Mouse (Mus musculus) effector memory CD4-positive, alpha-beta T cell, adult 5 months (primary cell): ENCODE data around the gene Enc1. TPM values are rescaled to one million over a fixed set of nuclear protein-coding genes. Genes with fewer than 3 reads are reported as not detected.

Source experiments
- polyA plus RNA-seq: library from polyadenylated mRNA; unstranded; fragments of 100-300 nt; shearing (Covaris generic); gene quantifications from one replicate; pipeline ENCODE4 v1.2.1, GENCODE M21; 2017

Gene Enc1
- 1.2 TPM for polyA plus RNA-seq

GRCm38 (mm10) chr13:97240965-97241786 is at the start of gene Enc1:
Gene Enc1 (plus strand): TSS chr13:97241105.

GRCm38 (mm10) chr13:97197932-97198562 is 42.9 kb upstream of the Enc1 start, which contains the start of gene Hexb:
Gene Hexb (minus strand): TSS chr13:97198357.

Other genes starting within 250 kb of the Enc1 start
- not detected for gene 1700029F12Rik, start 206.7 kb upstream of the Enc1 start, polyA plus RNA-seq
- 0.12 TPM for gene Fam169a, start 173.8 kb upstream of the Enc1 start, polyA plus RNA-seq
- not detected for gene Gm6169, start 141.9 kb upstream of the Enc1 start, polyA plus RNA-seq
- 26.2 TPM for gene Gfm2, start 103.2 kb upstream of the Enc1 start, polyA plus RNA-seq
- gene Nsa2, start 103.2 kb upstream of the Enc1 start, polyA plus RNA-seq = 80.1 TPM
- gene Hexb, start 42.7 kb upstream of the Enc1 start, polyA plus RNA-seq = 50.8 TPM